Mouse (Mus musculus) erythroblast, embryonic 14.5 days (primary cell): ENCODE data around the gene Tnni3k.

Source experiments
- GATA1 ChIP-seq: IDR thresholded peaks from 2 replicates; pipeline ENCODE4 v1.6.1; 2012; ENCODE audit warnings: low read length, inconsistent platforms, mixed read lengths
- TAL1 ChIP-seq: IDR thresholded peaks from 3 replicates; pipeline ENCODE4 v1.6.1; 2012; ENCODE audit warnings: low read length, inconsistent platforms, mixed read lengths

- TF ChIP-seq GATA1 (no peak), TAL1 (no peak)
Observed at GRCm38 (mm10) chr3:155093116-155093956, 38.1 kb upstream of the Tnni3k start, which contains the start of the genes Fpgt and Lrriq3.
